18 mouse cellular contexts compared by ENCODE assay signal in genomic region chr2:145417738-145418137, GRCm38 (mm10).
"Had no signal": no experiment of that assay in that cellular context is flagged by ENCODE, and none has a peak within 500 bp of the region (broad histone marks: within the 10 kb centered on the region; RNA-seq: fewer than 3 reads in every experiment).

No protein-coding gene starts in this region.

- ATAC-seq: intestine, postnatal 0 days; liver, postnatal 0 days; lung, postnatal 0 days; midbrain, embryonic 15.5 days had no signal

- DNase-seq: kidney, adult 2 months; kidney, postnatal 25 days; layer of hippocampus, adult 9-11 months; liver, postnatal 0 days; lung, embryonic 14.5 days; thymus, postnatal 25 days had no signal

- H3K4me3 ChIP-seq: layer of hippocampus, adult 2 months; midbrain, embryonic 12.5 days; midbrain, embryonic 15.5 days; neural tube, embryonic 12.5 days; neural tube, embryonic 15.5 days had no signal

- H3K4me2 ChIP-seq: liver, embryonic 11.5 days; lung, embryonic 14.5 days; midbrain, embryonic 12.5 days; midbrain, embryonic 15.5 days; neural tube, embryonic 12.5 days; neural tube, embryonic 15.5 days had no signal

- H3K4me1 ChIP-seq: neural tube, embryonic 15.5 days had no signal

- H3K36me3 ChIP-seq: midbrain, embryonic 12.5 days; midbrain, embryonic 15.5 days; neural tube, embryonic 12.5 days; neural tube, embryonic 15.5 days had no signal

- H3K27ac ChIP-seq: kidney, postnatal 0 days; layer of hippocampus, adult 2 months; liver, embryonic 14.5 days; macrophage; midbrain, embryonic 12.5 days; midbrain, embryonic 15.5 days; neural tube, embryonic 12.5 days; neural tube, embryonic 15.5 days; stomach, postnatal 0 days had no signal

- H3K9me3 ChIP-seq: midbrain, embryonic 12.5 days; midbrain, embryonic 15.5 days; neural tube, embryonic 12.5 days; neural tube, embryonic 15.5 days had no signal

- H3K27me3 ChIP-seq: midbrain, embryonic 12.5 days; midbrain, embryonic 15.5 days; neural tube, embryonic 12.5 days; neural tube, embryonic 15.5 days had no signal

- H3K9ac ChIP-seq: liver, embryonic 14.5 days; liver, postnatal 0 days; lung, embryonic 14.5 days; midbrain, embryonic 12.5 days; midbrain, embryonic 15.5 days; neural tube, embryonic 12.5 days; neural tube, embryonic 15.5 days had no signal
